Mouse (Mus musculus) MEL-GATA-1-ER (cell line): ENCODE data around the gene Cd200r3.

Experiments used
- DNase-seq: peaks from one replicate; pipeline ENCODE4 v3.0.0-alpha.2; 2012; ENCODE audit warnings: low read depth; ENCODE audit errors: extremely low read depth

The Cd200r3 gene

DNA sequence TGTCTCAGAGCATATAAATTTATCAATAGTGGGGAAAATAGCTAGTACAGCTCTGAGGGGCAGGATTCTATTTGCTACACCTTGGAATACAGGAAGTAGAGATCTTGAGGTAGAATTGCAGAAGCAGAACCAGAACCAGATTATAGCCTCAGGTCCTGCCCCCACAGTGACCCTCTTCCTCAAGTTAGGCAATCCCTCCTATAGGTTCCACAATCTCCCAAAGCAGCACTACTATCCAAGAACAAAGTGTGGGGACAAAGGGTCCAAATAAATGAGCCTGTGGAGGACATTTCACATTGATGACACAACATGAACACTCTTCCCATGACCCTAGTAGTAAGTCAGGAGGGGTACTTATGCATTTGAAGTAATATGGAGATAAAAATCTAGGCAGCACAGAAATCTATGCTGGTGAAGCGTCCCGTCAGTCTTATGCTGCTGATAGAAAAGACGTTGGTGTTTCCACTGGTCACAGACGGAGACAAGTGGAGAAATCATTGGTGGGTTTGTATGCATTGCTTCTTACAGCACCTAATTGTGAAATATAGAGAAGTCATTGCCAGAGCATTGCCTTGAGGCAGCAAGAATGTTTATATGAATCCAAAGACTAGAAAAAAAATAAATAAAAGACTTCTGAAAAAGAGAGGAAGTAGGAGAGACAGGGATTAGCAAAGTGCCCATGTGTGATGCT, 45.3 kb downstream of the Cd200r3 start:
- DNase-seq = no peak

DNA sequence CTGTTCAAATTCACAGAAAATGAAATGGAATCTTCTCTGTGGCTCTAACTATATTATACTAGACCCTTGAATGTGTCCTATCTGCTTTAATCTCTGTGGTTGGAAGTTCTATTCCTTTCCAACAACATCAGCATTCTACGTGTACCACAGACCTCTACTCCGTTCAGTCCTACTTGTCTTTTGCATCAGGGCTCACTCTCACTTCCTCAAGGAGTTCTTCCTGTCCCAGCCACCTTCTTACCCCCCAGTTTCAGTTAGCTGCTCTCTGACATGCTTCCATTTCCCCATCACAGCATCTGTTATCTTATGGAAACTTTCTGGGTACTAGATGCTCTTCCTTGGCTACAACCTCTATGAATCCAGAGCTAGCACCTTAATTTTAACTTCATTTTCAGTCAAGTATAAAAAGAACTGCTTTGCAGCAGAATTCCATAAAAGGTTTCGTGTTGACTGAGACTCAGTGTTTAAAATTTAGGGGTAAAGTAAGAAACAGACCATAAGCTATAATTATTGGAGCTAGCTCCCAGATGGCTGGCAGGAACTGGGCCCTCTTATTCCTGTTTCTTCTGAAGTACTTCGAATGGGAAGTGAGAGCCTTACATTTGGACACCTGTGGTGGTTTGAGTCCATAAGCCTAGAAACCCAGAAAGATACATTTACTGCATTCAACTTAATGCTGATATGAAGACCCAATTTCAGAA, 50.0 kb downstream of the Cd200r3 start:
- DNase-seq = no peak

DNA sequence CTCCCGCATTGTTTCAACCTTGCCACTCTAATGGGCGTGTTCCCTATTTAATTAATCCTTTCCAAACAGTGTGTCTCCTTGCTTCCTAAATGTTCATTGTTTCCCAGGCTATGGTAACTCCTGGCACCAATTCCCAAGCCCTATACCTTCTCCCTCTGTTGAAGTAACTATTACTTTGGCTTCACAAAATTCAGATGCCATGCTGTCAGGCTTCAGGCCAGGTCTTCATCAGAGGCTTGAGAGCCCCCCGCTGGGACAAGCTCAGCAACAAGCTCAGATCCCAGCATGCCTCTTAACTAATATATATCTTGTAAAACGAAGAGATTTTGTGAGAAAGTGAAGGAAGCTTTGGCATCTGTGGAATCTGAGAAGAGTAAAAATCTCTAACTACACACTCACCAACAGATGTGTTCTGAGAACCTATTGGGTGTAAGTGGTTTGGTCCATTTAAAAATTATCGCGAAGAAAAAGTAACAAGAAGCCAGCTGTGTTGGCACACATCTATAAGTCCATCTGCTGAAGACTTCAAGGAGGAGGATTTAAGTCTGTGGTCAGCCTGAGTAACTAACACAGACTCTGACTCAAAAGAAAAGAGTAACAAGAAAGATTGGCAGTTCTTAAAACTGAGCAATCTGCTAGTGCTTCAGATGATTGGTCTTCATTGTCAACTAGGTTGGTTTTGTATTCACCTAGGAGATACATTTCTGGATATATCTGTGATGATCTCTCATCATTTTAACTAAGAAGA, 50.9 kb downstream of the Cd200r3 start:
- DNase-seq = no peak

DNA sequence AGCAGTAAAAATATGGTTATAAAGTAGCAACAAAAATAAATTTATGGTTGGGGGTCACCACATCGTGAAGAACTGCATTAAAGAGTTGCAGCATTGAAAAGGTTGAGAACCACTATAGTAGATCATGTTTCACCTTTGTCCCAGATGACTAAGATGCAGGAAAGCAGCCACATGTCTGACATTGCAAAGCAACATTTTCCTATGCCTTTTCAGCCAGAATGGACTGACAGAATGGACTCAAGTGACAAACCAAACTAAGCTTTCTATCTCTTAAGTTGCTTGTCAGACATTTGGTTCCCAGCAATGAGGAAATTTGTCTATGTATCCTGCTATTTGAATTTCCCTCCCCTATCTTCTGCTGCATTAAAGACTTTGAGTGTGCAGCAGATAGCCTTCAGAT, 51.6 kb downstream of the Cd200r3 start:
- DNase-seq = no peak

DNA sequence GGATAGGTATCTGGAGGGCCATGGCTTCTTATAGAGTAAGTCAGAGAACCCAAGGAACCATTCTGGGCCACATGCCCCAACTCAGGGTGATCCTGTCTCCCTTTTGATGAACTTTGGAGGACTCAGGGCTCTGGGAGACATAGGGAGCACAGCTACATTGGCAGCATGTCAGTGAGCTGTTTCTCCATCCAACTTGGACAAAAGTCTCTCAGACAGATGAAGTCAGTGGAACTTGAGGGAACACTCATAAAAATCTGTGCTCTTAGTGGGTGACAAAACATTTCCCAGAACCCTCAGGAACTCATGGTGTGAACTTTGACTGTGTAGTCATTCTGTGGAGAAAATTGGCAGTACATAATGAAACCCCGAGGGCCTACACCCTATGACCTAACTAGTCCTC, 53.2 kb downstream of the Cd200r3 start:
- DNase-seq = no peak

DNA sequence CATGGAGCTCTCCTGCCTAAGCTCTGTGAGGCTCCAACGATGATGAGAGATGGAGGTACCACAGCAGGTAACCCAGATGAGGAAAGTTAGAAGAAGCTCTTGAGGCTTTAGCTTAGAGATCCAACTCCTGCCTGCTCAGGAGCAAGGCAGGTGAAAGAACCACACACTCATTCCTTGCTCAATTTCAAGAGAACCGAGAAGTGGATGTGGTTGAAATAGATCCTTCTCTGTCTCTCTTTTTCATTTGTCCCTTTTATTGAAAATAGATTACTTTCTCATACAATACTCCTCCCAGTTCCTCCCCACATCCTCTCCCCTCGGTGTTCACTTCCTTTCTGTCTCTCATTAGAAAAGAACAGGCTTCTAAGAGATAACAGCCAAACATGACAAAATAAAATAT, 56.1 kb downstream of the Cd200r3 start:
- no peak for DNase-seq

DNA sequence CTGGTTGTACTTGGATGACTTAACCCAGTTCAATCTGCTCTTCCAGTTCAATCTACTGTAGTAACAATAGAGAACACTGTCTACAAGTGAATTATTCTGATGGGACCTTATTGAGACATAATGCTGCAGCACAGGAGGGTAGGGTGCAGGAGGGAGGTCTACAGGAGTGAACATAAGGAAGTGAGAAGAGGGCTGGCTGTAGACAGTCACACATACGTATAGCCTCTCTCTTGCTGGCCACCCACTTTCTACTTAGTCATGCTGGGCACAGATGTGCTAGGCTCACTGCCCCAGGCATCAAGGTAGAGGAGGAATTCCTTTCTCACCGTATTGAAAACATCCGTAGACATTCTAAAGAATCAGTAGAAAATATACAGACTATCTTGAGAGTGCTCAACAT, 61.0 kb downstream of the Cd200r3 start:
- no peak for DNase-seq

DNA sequence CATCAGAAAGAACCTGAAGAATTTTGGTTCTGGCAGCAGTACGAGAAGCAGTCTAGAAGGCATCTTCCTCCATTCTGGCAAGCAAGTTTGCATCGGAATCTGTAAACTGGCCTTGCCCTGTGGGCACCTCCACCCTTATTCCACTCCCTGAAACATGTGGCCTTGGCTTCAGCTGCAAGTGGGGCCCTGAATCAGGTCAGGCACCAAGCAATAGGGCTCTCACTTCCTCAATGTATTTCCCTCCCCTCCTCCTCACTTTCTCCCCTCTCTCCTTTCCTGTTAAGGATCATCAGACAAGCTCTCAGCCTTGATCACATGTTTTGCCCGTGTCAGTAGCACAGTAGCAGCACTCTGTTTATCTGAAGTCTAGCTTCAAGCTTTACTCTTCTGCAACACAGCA, 61.8 kb downstream of the Cd200r3 start:
- DNase-seq = no peak

DNA sequence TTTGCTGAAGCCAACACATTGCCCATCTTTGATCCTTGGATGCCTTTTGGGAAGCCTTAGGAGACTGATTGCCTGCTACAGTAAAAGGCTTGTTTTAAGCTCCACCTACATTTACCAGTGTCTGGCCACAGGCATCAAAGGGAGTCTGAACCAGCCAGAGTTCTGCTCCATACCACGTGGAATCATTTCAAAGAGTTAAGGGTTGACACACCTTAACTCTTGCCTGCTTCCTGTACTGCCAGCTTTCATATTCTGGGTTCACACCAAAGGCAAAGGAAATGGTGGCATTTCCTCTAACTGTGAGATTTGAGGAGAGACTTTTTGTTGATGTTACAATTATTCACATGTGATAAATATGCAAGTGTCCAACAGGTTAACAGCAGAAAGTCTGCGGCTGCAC, 63.5 kb downstream of the Cd200r3 start:
- DNase-seq = no peak

DNA sequence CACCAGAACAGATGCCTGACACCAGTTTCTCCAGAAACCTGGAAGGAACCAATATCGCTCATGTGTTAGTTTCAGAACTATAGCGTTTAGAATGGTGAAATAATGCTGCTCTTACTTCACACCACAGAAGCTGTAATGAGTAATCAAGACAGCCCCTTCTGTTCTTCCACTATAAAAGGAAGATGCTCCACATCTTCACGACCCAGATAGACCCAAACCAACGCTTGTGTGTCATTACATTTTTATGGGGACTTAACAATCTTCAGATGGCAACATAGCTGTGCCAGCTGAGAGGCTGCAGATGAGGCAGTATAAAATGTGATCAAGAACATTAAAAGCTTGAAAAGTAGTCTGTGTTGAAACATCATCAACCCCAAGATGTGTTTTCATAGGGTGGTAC, 64.3 kb downstream of the Cd200r3 start:
- DNase-seq = no peak

DNA sequence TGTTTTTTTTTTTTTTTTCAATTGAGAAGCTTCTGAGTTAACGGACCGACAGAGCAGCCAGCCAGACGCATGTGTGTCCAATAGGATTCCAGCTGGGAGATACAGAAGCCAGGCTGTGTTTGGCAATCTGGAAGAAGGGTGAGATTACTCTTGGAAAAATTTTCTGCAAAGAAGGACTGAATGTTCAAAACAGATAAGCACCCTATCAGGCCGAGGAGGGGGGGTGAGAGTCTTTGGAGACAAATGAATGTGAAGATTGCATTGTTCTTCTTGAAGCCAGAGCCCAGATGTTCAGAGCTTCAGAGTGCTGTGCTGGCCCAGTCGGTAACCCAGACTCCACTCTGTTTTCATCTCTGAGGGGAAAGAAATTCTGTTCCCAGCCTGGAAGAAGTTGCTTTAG, 66.2 kb downstream of the Cd200r3 start:
- no peak for DNase-seq

DNA sequence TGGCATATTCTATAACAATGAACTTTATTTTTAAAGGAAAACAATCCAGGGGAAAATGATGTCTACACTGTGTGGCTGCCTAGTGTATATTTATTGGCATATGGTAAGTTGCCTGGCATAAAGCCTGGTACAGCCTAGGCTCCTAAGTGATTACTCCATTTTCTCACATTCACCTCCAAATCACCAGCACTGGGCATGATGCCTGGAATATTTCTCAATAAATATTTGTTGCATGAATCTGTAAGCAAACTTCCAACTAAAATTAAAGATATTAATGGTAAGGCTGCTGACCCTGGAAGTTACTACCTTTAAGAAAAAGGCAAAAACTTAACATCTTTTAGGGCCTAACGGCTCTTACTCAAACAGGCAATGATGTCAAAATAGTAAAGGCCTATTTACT, 72.1 kb downstream of the Cd200r3 start:
- DNase-seq = no peak

DNA sequence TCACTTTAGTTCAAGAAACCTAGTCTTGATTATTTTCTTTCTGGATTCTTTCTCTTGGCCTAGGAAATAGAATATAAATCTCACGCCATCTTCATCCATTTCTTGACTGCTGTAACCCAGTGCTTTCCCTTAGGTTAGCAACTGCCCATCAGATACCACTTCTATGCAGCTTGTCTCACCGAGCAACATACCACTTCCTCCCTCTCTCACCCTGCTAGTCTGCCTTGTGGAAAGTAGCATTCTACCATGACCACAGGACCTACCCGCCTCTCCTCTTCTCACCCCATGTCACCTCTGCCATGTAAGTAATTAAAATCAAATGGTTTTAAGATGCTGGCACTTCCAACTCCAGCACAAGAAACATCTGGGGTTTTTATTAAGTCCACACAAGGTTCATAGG, 73.0 kb downstream of the Cd200r3 start:
- no peak for DNase-seq

DNA sequence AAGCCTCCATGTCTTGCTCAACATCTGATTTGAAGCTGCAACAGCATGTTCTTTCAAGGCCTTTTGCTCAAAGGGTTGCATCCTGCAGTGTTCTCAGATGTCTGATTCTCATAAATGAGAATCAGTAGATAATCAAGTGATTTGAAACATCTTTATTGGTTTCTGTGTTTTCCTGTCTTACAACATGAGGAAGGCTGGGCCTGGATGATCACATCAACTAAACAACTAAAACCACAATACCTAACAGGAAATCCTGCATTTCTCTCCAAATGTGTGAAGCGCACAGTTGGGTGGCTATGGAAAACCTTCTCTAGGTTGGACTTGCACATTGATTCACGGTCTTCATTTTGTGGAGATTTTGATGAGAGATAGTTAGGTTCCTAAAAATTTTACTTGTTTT, 75.4 kb downstream of the Cd200r3 start:
- no peak for DNase-seq

DNA sequence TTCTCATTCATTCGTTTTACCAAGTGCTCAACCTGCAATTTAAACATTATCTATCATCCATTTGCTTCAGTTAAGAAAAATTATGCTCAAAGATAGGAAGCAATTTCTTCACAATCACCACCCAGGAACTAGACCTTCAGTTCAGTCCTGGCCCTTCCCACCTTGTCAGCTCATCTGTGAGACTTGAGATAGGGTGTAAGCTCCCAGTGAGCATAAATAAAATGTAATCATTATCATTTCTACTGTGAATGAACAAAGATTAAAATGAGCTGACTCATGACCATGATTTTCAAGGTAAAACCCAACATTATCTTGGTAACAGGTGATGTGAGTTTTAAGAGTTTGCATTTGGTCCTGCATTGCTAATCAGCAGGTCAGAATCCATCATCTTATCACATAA, 76.6 kb downstream of the Cd200r3 start:
- no peak for DNase-seq

DNA sequence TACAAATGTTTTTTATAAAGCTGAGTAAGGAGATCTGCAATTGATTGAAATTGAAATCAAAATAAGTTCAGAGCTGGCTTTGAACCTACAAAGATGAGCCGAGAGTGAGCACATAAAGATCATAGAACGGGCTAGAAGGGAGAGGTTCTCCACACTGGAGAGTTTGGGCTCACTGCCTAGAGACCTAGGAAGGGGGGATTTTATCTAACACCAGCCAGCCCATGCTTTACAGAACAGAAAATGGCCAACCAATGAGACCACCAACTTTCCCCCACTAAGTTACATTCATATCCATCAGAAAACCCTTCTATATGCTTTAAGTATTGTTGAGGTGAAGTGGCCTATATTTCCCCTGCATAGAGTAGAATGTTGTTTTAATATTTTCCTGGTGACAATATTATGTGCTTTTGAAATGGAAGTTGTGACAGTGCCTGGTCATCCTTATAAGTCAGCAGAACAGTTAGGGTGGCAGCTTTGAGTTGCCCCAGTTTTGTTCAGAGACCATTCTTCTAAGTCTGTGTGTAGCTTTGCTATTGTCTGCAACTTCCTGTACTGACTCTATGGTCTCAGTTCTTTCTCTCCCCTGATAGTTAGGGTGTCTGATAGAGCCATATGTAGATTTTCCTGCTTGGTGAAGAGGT, 77.3 kb downstream of the Cd200r3 start:
- no peak for DNase-seq

DNA sequence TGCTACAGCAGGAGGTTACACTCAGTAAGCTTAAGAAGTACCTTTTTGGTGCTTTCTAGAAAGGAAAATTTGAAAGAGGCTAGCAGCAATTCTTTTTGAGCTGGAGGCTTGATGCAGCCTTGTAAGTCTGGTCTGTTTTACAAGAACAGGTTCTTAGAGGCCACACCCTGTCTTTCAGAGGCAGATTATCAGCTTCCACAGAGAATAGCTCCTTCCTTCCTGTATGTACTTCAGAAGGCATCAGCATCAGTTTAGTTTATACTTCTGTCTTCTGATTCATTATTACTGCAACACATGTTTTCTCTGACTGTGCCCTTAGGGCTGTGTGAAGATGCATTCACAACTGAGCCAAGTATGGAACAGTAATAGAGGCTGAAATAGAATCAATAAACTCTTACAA, 78.0 kb downstream of the Cd200r3 start:
- peak; percentile 71 for DNase-seq

DNA sequence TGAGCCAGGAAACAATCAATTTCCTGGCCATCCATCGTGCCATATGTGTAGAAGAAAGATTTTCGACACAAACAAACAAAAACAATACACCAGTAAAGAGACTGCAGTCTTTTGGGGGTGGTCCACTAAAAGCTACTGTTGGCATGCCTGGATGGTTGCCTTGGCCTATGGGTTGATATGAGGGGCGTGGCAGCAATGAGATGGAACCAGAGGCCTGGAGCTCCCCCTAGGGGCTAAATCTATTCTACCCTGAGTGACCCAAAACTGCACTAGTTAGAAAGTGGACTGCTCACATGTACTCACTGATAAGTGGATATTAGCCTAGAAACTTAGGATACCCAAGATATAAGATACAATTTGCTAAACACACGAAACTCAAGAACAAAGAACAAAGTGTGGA, 80.4 kb downstream of the Cd200r3 start:
- DNase-seq = peak; percentile 66

DNA sequence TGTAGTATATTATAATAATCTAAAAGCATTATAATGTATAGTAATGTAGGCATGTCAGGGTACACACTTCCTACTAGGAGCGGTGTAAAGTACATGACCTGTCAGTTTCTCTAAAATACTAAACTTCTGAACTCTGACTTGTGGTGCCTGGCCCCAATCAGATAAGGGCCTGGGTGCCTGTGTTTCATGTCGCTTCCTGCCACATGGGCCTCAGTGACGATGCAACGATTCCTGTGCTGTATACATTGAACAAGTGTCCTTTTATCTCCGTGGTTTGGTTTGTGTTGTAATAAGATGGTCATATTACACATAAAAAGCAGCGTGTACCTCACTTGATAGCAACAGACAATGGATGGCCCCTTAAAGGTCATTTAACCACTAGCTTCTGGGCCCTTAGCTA, 81.8 kb downstream of the Cd200r3 start:
- peak; percentile 95 for DNase-seq

DNA sequence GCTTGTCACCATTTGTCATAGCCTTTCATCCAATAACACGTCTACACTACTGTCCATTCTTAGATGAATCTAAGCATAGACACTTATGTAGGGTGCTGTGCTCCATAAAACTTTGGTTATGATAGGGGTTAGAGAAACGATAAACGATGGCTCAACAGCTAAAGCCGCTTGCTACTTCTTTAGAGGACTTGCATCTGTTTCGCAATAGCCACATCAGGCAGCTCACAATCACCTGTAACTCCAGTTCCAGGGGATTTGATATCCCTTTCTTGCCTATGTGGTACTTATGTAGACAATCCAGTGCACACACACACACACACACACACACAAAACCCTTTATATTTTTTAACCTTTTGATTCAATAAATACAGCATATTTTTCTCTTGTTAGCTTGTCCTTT, 85.6 kb downstream of the Cd200r3 start:
- no peak for DNase-seq

DNA sequence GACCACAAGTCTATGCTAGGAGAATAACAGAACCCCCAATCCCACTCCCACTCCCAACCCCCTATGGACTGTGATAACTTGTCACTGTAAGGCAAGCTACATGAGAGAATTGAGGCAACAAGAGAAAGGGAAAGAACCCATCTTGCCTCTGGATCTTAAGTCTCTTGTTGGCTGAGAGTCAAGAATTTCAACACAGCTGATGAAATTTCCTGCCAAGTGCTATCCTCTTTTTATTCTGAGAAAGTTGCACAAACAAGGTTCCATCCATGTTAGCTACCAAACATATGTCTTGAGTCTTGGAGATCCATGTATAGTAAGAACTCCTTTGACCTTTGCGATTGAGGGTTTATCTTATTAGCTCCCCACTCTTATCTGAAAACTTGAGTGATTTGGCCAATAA, 86.0 kb downstream of the Cd200r3 start:
- DNase-seq = no peak

DNA sequence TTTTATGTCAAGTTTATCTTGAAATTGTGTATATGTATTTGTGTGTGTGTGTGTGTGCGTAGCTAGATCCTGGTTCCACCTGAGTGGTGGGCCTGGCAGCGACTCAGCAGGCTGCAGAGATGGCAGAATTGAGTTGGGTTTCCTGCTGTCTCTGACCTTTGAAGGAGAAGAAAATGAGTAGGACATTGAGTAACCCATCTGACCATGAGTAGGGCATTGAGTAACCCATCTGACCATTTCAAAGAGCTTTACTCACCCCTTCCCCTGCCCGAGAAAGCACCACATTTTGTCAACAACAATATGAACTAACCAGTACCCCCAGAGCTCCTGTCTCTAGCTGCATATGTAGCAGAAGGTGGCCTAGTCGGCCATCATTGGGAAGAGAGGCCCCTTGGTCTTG, 86.6 kb downstream of the Cd200r3 start:
- no peak for DNase-seq
